Mouse (Mus musculus): ENCODE measurements at regions not wholly inside any gene's neighbourhood (a gene's known extent, or its start where the extent isn't known, plus 50 kb on each side); places are given as distances from the start of the nearest gene placed in this dataset.

DNA sequence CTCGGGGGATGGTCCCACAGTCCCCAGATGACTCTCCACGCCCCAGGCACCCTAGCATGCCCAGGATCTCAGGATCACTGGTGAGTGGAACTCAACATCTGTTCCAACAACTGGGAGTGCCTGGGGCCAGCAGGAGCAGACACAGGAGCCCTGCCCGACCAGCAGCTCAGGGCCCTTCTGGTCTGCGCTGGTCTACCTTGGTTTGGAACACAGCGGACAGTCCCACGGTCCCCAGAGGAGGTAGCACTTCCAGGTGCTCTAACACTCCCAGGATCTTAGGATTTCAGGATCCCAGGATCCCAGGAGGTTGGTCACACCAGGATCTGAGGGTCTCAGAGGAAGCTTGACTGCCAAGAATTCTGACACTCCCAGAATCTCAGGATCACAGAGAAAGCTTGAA is 131.8 kb downstream of the Thbs2 start:
- TF ChIP-seq CTCF (conservative IDR thresholded peaks at IDR 0.05; ENCODE audit: low read length) (no peak), NANOG (IDR thresholded peaks at IDR 0.05; ENCODE audit: borderline replicate concordance, low read length) (no peak), POU5F1 (IDR thresholded peaks at IDR 0.05; ENCODE audit: borderline replicate concordance, low read length) (no peak)
